Mouse (Mus musculus): ENCODE measurements around the gene Hist1h4f. TPM values are rescaled to one million over a fixed set of nuclear protein-coding genes. Genes with fewer than 3 reads are reported as not detected.

The Hist1h4f gene
- polyA plus RNA-seq, 1 experiment: 4.7 TPM

GRCm38 (mm10) chr13:23586099-23586939 lies 34.9 kb upstream of the Hist1h4f start:
- TF ChIP-seq POLR2A (IDR thresholded peaks at IDR 0.05; ENCODE audit: borderline replicate concordance, low read depth, low read length) (no peak), CTCF (IDR thresholded peaks at IDR 0.05; ENCODE audit: low read depth, low read length) (no peak)
- Histone ChIP-seq H3K4me1 (ENCODE audit: control insufficient read depth, insufficient read depth, low read length) (peaks cover 25% of the 10 kb centered on the region), H3K27ac (ENCODE audit: insufficient read depth, low read depth, low read length) (peak overlapping the region; percentile 93), H3K4me3 (ENCODE audit: insufficient read depth, low read length) (peak overlapping the region; percentile 59)

DNA sequence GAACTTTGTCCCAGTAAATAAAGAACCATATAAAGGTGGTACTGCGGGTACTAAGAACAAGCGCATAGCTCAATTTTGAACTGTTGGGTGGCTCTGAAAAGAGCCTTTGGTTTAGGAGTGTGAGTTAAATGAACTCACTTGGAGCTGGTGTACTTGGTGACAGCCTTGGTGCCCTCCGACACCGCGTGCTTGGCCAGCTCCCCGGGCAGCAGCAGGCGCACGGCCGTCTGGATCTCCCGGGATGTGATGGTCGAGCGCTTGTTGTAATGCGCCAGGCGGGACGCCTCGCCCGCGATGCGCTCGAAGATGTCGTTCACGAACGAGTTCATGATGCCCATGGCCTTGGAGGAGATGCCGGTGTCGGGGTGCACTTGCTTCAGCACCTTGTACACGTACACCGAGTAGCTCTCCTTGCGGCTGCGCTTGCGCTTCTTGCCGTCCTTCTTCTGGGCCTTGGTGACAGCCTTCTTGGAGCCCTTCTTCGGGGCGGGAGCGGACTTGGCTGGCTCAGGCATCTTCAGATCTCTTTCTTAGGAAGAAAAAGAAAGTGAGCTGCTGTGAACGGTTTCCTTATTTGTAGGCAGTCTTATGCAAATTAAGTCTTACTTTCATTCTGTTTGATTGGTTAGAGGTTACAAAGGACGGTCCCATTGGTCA lies 34.1 kb upstream of the Hist1h4f start:
- H3K4me3 ChIP-seq (ENCODE audit: insufficient read depth, low read length): peak overlapping the region; percentile 61
- peaks cover 27% of the 10 kb centered on the region for H3K4me1 ChIP-seq (ENCODE audit: control insufficient read depth, insufficient read depth, low read length)
- peak; percentile 76; the same call in 1 of the 2 replicates for TF ChIP-seq POLR2A (IDR thresholded peaks at IDR 0.05; ENCODE audit: borderline replicate concordance, low read depth, low read length)
- peak overlapping the region; percentile 90 for H3K27ac ChIP-seq (ENCODE audit: insufficient read depth, low read depth, low read length)

DNA sequence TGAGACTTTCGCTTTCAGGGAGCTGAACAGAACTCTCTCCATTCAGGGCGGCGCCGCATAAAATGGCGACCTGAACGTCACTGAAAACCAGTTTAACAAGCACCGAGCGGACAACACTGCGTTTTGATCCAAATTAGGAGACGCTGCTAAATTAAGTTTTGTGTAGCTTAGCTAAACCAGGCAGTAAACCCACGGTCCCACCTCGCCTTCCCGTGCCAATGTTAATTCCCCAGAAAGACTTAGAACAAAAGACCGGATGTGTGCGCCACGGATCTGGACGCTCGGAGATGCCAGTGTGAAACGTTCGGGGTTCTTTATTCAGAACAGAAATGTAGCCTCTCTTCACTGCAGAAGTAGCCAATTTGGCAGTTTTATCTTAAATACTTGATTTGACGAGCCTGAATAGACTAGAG lies 33.6 kb upstream of the Hist1h4f start:
- H3K4me3 ChIP-seq (ENCODE audit: insufficient read depth, low read length): peak overlapping the region; percentile 58
- H3K4me1 ChIP-seq (ENCODE audit: control insufficient read depth, insufficient read depth, low read length): peaks cover 27% of the 10 kb centered on the region
- H3K27ac ChIP-seq (ENCODE audit: insufficient read depth, low read depth, low read length): peak overlapping the region; percentile 90
- no peak for TF ChIP-seq CTCF (IDR thresholded peaks at IDR 0.05; ENCODE audit: low read depth, low read length)
- TF ChIP-seq POLR2A (IDR thresholded peaks at IDR 0.05; ENCODE audit: borderline replicate concordance, low read depth, low read length): no peak

GRCm38 (mm10) chr13:23584331-23584730 lies 32.9 kb upstream of the Hist1h4f start:
- H3K27ac ChIP-seq (ENCODE audit: insufficient read depth, low read depth, low read length): peak overlapping the region; percentile 90
- H3K4me3 ChIP-seq (ENCODE audit: insufficient read depth, low read length): peak overlapping the region; percentile 38
- peaks cover 27% of the 10 kb centered on the region for H3K4me1 ChIP-seq (ENCODE audit: control insufficient read depth, insufficient read depth, low read length)
- TF ChIP-seq CTCF (IDR thresholded peaks at IDR 0.05; ENCODE audit: low read depth, low read length) (no peak), POLR2A (IDR thresholded peaks at IDR 0.05; ENCODE audit: borderline replicate concordance, low read depth, low read length) (no peak)

DNA sequence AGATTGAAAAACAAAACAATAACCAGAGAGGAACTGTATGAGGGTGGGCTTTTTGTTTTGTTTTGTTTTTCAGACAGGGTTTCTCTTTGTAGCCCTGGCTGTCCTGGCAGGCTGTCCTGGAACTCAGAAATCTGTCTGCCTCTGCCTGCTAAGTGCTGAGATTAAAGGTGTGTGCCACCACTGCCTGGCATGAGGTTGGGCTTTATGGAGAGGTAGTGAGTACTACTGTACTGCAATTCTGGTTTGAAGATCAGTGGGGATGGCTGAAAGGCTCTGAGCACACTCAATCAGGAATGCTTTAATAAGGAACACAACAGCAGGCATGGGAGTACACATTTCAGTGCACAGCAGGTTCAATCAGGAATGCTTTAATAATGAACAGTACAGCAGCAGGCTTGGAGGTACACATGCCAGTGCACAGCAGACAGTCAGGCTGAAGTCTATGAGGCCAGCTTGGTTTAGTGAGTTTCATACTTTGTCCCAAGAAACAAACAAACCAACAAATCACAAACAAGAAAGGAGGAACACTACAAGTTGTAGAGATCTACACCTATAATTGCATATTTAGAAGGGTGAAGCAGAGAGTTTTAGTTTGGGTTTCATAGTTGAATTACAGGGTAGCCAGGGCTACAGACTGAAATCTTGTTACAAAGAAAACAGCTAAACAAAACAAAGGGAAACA lies 32.1 kb upstream of the Hist1h4f start:
- Histone ChIP-seq H3K4me1 (ENCODE audit: control insufficient read depth, insufficient read depth, low read length) (peaks cover 21% of the 10 kb centered on the region), H3K4me3 (ENCODE audit: insufficient read depth, low read length) (no peak overlapping the region), H3K27ac (ENCODE audit: insufficient read depth, low read depth, low read length) (peak overlapping the region; percentile 75)
- no peak for TF ChIP-seq CTCF (IDR thresholded peaks at IDR 0.05; ENCODE audit: low read depth, low read length)
- TF ChIP-seq POLR2A (IDR thresholded peaks at IDR 0.05; ENCODE audit: borderline replicate concordance, low read depth, low read length): no peak

- H3K27ac ChIP-seq (ENCODE audit: insufficient read depth, low read depth, low read length): peak overlapping the region; percentile 75
- H3K4me3 ChIP-seq (ENCODE audit: insufficient read depth, low read length): peak overlapping the region; percentile 57
These were observed 31.0 kb upstream of the Hist1h4f start for GRCm38 (mm10) chr13:23582219-23583056.

GRCm38 (mm10) chr13:23581408-23582218 lies 30.2 kb upstream of the Hist1h4f start, which contains the start of gene Hist1h4d:
TSS of gene Hist1h4d (plus strand) at chr13:23581598.
- TF ChIP-seq CTCF (IDR thresholded peaks at IDR 0.05; ENCODE audit: low read depth, low read length) (no peak), POLR2A (IDR thresholded peaks at IDR 0.05; ENCODE audit: borderline replicate concordance, low read depth, low read length) (peak; percentile 96)
- peaks cover 26% of the 10 kb centered on the region for H3K4me1 ChIP-seq (ENCODE audit: control insufficient read depth, insufficient read depth, low read length)
- H3K4me3 ChIP-seq (ENCODE audit: insufficient read depth, low read length): peak within 1 kb of the TSS; percentile 57
- H3K27ac ChIP-seq (ENCODE audit: insufficient read depth, low read depth, low read length): peak within 1 kb of the TSS; percentile 75

More at GRCm38 (mm10) chr13:23582219-23583056, 31.0 kb upstream of the Hist1h4f start:
- TF ChIP-seq CTCF (IDR thresholded peaks at IDR 0.05; ENCODE audit: low read depth, low read length): no peak
- H3K4me1 ChIP-seq (ENCODE audit: control insufficient read depth, insufficient read depth, low read length): peaks cover 23% of the 10 kb centered on the region

DNA sequence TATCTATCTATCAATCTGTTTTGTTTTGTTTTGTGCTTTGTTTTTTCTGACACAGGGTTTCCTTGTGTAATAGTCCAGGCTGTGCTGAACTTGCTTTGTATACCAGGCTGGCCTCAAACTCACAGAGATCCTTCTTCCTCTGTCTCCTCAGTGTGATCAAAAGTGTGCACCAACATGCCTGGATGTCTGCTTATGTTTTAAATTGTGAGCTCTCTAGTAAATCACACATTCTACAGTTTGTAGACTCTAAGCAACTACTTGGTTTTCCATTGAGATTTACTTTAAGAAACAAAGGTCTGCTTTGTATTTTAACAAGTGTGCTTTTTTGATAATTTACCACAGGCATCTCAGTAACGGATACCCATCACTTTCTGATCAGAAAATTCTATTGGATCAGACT lies 26.4 kb upstream of the Hist1h4f start:
- H3K27ac ChIP-seq (ENCODE audit: insufficient read depth, low read depth, low read length): no peak overlapping the region
- H3K4me1 ChIP-seq (ENCODE audit: control insufficient read depth, insufficient read depth, low read length): peaks cover 16% of the 10 kb centered on the region
- H3K4me3 ChIP-seq (ENCODE audit: insufficient read depth, low read length): no peak overlapping the region
- TF ChIP-seq POLR2A (IDR thresholded peaks at IDR 0.05; ENCODE audit: borderline replicate concordance, low read depth, low read length): no peak
- no peak for TF ChIP-seq CTCF (IDR thresholded peaks at IDR 0.05; ENCODE audit: low read depth, low read length)

Data from bone marrow macrophage, adult 2 months (primary cell).